Mouse (Mus musculus) thymus, postnatal 36 days (tissue): ENCODE results near the gene Kcnab1.
"Not testable (repeated sequence)": the region's sequence is repeated elsewhere in the genome, so short reads cannot be mapped to it uniquely, and the experiment has no call there.

Experiments used
- DNase-seq, 2 experiments: peaks; one replicate each; pipeline ENCODE4 v3.0.0; 2022; ENCODE audit warnings: mixed read lengths in 2 of 2

Kcnab1 gene

GRCm38 (mm10) chr3:65372552-65372951, 263.4 kb downstream of the Kcnab1 start:
- DNase-seq = no peak

GRCm38 (mm10) chr3:65373594-65374182, 264.5 kb downstream of the Kcnab1 start:
- no peak for DNase-seq

GRCm38 (mm10) chr3:65374729-65375128, 265.5 kb downstream of the Kcnab1 start:
- DNase-seq = no peak

GRCm38 (mm10) chr3:65378724-65379123, 269.5 kb downstream of the Kcnab1 start:
- no peak for DNase-seq

- DNase-seq = peak; percentile 15 to 31
Measured at GRCm38 (mm10) chr3:65379884-65380539, 270.8 kb downstream of the Kcnab1 start.

- no peak for DNase-seq
Measured at GRCm38 (mm10) chr3:65381094-65381493, 271.9 kb downstream of the Kcnab1 start.

- no peak for DNase-seq
Measured at GRCm38 (mm10) chr3:65384431-65384830, 275.2 kb downstream of the Kcnab1 start.

GRCm38 (mm10) chr3:65385771-65386170, 276.6 kb downstream of the Kcnab1 start:
- DNase-seq = no peak

GRCm38 (mm10) chr3:65391222-65391783, 282.1 kb downstream of the Kcnab1 start:
- DNase-seq = no peak

GRCm38 (mm10) chr3:65391784-65392420, 282.7 kb downstream of the Kcnab1 start:
- peak; percentile 4 to 10 for DNase-seq

GRCm38 (mm10) chr3:65392421-65392817, 283.2 kb downstream of the Kcnab1 start, which contains the start of gene Ssr3:
TSS of gene Ssr3 (minus strand) at chr3:65392623.
- DNase-seq = peak; percentile 95 to 96

- not testable (repeated sequence) for DNase-seq
Measured at GRCm38 (mm10) chr3:65395111-65395510, 285.9 kb downstream of the Kcnab1 start.

- no peak for DNase-seq
Measured at GRCm38 (mm10) chr3:65396835-65397504, 287.8 kb downstream of the Kcnab1 start.

- no peak for DNase-seq
Measured at GRCm38 (mm10) chr3:65397566-65397965, 288.4 kb downstream of the Kcnab1 start.

- no peak for DNase-seq
Measured at GRCm38 (mm10) chr3:65405781-65406180, 296.6 kb downstream of the Kcnab1 start.

GRCm38 (mm10) chr3:65407891-65408290, 298.7 kb downstream of the Kcnab1 start:
- no peak for DNase-seq

GRCm38 (mm10) chr3:65416571-65416970, 307.4 kb downstream of the Kcnab1 start:
- no peak for DNase-seq

GRCm38 (mm10) chr3:65417913-65418594, 308.9 kb downstream of the Kcnab1 start:
- DNase-seq = no peak

- DNase-seq = no peak
Measured at GRCm38 (mm10) chr3:65419706-65420105, 310.5 kb downstream of the Kcnab1 start.
